Mouse (Mus musculus) heart, embryonic 16.5 days (tissue): ENCODE results near the gene 2900026A02Rik. TPM values are rescaled to one million over a fixed set of nuclear protein-coding genes. Genes with fewer than 3 reads are reported as not detected.
A peak's percentile ranks its signal among the peaks of the same experiment; 100 is the strongest.

Source experiments
- ATAC-seq: fragments of 200-750 bp; cut with Nextera tagmentation; replicated peaks from 2 replicates; pipeline ENCODE4 v1.8.0; 2017; ENCODE audit warnings: moderate number of reproducible peaks; ENCODE audit not compliant: insufficient read depth, low FRiP score; ENCODE audit errors: extremely low read depth
- H3K27ac ChIP-seq: fragments of 300-500 bp; sonication (generic); 2 replicates; pipeline ENCODE4 v1.5.1; 2014; ENCODE audit warnings: mild to moderate bottlenecking, low read length, control low read depth, moderate library complexity
- H3K27me3 ChIP-seq: fragments of 300-500 bp; sonication (generic); 2 replicates; pipeline ENCODE4 v1.6.1; 2014; ENCODE audit warnings: low read length, mixed read lengths; ENCODE audit not compliant: control insufficient read depth, insufficient read depth
- H3K36me3 ChIP-seq: fragments of 300-500 bp; sonication (generic); 2 replicates; pipeline ENCODE4 v1.6.1; 2014; ENCODE audit not compliant: control insufficient read depth, insufficient read depth
- H3K4me1 ChIP-seq: fragments of 300-500 bp; sonication (generic); 2 replicates; pipeline ENCODE4 v1.6.1; 2014; ENCODE audit warnings: low read length, mixed read lengths; ENCODE audit not compliant: control insufficient read depth, insufficient read depth
- H3K4me2 ChIP-seq: fragments of 300-500 bp; sonication (generic); 2 replicates; pipeline ENCODE4 v1.6.1; 2014; ENCODE audit warnings: low read depth, mild to moderate bottlenecking, control low read depth, low read length
- H3K4me3 ChIP-seq: fragments of 300-500 bp; sonication (generic); 2 replicates; pipeline ENCODE4 v1.5.1; 2014; ENCODE audit warnings: mild to moderate bottlenecking, control low read depth, low read length
- H3K9ac ChIP-seq: fragments of 300-500 bp; sonication (generic); 2 replicates; pipeline ENCODE4 v1.6.1; 2014; ENCODE audit warnings: low read length, control low read depth
- H3K9me3 ChIP-seq: fragments of 300-500 bp; sonication (generic); replicated peaks from 2 replicates; pipeline ENCODE4 v1.6.1; 2016; ENCODE audit warnings: low read length; ENCODE audit not compliant: control insufficient read depth
- WGBS: fragments of 180-500 bp; shearing (Covaris S2); extraction: QIAGEN DNeasy Blood & Tissue Kit; methylation state at CpG from one replicate; pipeline ENCODE4 v1.1.7; 2014; 5-methylcytosine and 5-hydroxymethylcytosine counted together
- polyA plus RNA-seq: library from polyadenylated mRNA; unstranded; fragments of >200 nt; fragmentation: Nextera tagmentation; extraction: Ambion mirVana; gene quantifications from 2 replicates; pipeline ENCODE4 v1.2.1, GENCODE M21; 2015

Gene 2900026A02Rik
- polyA plus RNA-seq, 1 experiment from 2014 or later: 14.9 TPM

DNA sequence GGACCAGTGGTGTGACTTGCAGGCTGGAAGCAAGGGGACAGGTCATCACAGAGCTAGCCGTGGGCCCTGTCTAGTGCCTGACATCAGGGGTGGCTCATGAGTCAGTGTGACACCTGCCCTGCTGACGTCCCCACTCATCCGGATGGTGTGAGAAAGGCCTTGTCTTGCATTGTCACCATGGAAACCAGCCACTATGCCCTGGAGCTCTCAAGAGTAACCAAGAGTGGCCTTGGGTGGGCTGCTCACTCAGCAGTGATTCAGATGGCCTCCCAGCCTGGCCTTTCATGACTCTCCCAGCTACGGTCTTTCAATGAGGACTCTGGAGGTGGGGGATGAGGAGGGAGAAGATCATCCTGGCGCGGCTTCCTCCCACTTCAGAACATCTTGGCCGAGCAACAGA, 118.6 kb downstream of the 2900026A02Rik start:
- Histone ChIP-seq H3K9me3 (no peaks in the 10 kb centered on the region), H3K36me3 (peaks cover 6% of the 10 kb centered on the region; the same call in 1 of the 2 replicates), H3K4me3 (no peak overlapping the region), H3K9ac (no peak overlapping the region), H3K4me1 (peaks cover 27% of the 10 kb centered on the region), H3K27ac (no peak overlapping the region), H3K27me3 (no peaks in the 10 kb centered on the region), H3K4me2 (no peak overlapping the region)
- WGBS: 65% methylated on average over 7 of the region's 7 CpGs
- ATAC-seq: no peak

DNA sequence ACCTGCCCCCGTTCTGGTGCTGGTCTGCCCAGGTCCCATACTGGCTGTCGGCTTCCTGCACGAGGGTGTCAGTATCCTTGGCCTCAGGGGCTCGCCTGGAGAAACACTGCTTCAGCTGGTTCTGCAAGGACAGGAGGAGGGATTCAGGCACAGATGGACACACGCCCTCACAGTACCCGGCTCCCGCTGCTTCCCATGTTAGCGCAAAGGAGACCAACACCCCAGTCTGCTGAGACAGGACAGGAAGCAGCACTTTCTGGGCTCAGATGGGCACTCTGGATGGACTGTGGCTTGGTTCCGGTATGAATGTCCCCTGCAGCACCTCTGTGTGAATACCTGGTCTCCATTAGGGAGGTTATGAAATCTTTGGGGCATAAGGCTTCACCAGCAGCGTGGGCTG, 119.6 kb downstream of the 2900026A02Rik start:
- Histone ChIP-seq H3K4me1 (peaks cover 18% of the 10 kb centered on the region), H3K4me2 (no peak overlapping the region), H3K36me3 (peaks cover 12% of the 10 kb centered on the region), H3K4me3 (no peak overlapping the region), H3K27me3 (no peaks in the 10 kb centered on the region), H3K9ac (no peak overlapping the region), H3K27ac (0 out of 2 replicates have a peak overlapping the region, but pooled peaks have one; percentile 8), H3K9me3 (no peaks in the 10 kb centered on the region)
- 86% methylated on average over 10 of the region's 10 CpGs for WGBS
- ATAC-seq: no peak

DNA sequence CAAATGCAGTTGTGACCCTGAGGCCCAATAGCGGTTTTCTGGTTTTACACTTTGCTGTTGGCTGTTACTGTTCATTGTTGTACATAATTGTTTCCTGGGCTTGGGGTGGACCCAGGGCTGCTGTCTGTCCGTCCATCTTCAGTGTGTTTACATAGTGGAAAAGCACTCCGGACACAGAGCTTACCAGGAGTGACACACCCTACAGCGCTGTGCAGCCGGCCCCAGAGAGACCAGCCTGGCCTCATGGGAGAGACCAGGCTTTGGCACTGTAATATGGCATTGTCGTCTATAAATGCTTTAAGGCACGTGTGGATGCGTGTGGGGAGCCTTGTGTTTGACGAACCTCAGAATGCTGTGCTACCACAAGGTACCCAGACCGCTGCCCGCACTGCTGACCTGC, 120.6 kb downstream of the 2900026A02Rik start:
- Histone ChIP-seq H3K36me3 (peaks cover 16% of the 10 kb centered on the region), H3K4me2 (no peak overlapping the region), H3K27me3 (no peaks in the 10 kb centered on the region), H3K4me3 (no peak overlapping the region), H3K4me1 (peaks cover 18% of the 10 kb centered on the region), H3K9me3 (no peaks in the 10 kb centered on the region), H3K27ac (no peak overlapping the region), H3K9ac (no peak overlapping the region)
- 80% methylated on average over 11 of the region's 11 CpGs for WGBS
- ATAC-seq: no peak

DNA sequence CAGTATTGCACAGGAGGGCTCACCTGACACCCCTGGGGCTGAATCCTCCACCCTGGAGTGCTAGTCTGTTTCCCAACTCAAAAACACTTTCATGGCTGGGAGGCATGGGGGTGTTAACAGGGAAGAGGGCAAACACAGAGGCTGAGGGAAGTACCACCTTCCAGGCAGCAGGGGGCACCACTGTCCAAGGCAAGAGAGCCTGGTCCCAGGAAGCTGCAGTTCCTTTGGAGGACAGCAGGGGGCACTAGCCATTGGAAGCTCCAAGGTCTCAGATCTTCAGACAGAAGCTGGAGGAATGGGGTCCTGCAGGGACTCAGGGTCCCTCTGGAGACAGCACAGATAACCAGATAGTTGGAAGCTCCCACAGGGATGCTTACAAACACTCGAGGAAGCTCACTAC, 121.5 kb downstream of the 2900026A02Rik start:
- H3K9me3 ChIP-seq: no peaks in the 10 kb centered on the region
- WGBS: 24% methylated on average over 1 of the region's 1 CpGs
- ATAC-seq: peak; percentile 10
- H3K9ac ChIP-seq: no peak overlapping the region
- H3K4me3 ChIP-seq: no peak overlapping the region
- H3K27ac ChIP-seq: no peak overlapping the region
- peaks cover 18% of the 10 kb centered on the region for H3K4me1 ChIP-seq
- H3K4me2 ChIP-seq: no peak overlapping the region
- no peaks in the 10 kb centered on the region for H3K27me3 ChIP-seq
- peaks cover 23% of the 10 kb centered on the region for H3K36me3 ChIP-seq

DNA sequence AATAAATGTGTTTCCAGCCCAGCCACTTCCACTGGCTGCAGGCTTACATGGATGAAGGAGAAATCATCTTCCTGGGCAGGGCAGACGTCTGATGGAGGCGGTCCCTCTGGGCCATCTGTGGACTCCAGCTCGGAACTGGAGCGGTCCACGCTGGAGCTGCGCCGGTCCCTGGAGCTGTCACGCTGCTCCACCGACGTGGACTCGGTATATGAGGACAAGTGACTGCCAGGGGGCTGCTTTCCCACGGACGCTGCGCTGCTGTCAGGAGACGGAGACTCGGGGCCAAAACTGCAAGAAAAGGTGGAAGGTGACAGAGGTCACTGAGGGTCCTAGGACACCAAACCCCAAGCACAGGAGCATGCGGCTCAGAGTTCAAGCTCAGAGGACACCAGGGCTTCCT, 123.5 kb downstream of the 2900026A02Rik start:
- H3K4me2 ChIP-seq: no peak overlapping the region
- peaks cover 37% of the 10 kb centered on the region for H3K36me3 ChIP-seq
- peaks cover 8% of the 10 kb centered on the region for H3K4me1 ChIP-seq
- no peaks in the 10 kb centered on the region for H3K9me3 ChIP-seq
- no peak overlapping the region for H3K4me3 ChIP-seq
- no peak for ATAC-seq
- no peak overlapping the region for H3K9ac ChIP-seq
- H3K27me3 ChIP-seq: no peaks in the 10 kb centered on the region
- no peak overlapping the region for H3K27ac ChIP-seq
- WGBS: 89% methylated on average over 17 of the region's 17 CpGs

DNA sequence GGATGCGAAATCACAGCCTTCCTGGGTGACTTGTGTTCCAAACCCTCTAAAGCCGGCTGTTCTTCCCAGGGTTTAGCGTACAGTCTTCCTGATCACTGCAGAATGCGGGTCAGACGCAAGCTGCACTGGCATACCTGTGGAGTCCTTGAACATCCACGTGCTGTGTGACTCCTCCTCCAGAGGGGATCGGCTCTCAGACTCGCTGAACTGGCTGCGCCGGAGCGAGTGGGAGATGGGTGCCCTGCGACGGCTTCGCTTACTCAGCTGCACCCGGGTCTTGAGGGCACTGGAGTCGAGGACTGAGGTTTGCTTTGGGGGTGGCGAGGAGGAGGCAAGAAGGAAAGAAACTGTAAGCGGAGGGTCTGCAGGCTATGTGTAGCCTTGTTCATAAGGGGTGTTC, 125.6 kb downstream of the 2900026A02Rik start:
- H3K9ac ChIP-seq: no peak overlapping the region
- no peak overlapping the region for H3K4me3 ChIP-seq
- no peak overlapping the region for H3K27ac ChIP-seq
- no peaks in the 10 kb centered on the region for H3K9me3 ChIP-seq
- WGBS: 88% methylated on average over 18 of the region's 18 CpGs
- no peak overlapping the region for H3K4me2 ChIP-seq
- peaks cover 52% of the 10 kb centered on the region for H3K36me3 ChIP-seq
- H3K27me3 ChIP-seq: no peaks in the 10 kb centered on the region
- ATAC-seq: no peak
- H3K4me1 ChIP-seq: no peaks in the 10 kb centered on the region

DNA sequence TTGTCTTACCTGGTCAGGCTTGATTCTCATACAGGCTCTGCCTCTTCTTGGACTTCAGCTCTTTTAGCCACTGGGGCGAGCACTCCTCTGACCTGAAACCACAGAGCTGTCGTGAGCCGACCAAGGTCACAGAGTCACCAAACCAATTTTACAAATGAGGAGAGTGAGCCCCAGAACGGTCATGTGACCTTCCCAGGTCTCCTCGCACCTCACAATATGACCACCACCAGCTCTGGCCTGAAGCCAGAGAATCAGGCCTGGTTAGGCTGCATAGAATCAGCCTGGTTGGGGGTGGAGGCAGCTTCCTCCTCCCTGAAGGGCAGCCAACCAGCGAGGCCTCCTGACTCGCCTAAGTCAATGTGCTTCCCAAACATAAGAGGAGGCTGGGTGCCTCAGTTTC, 128.6 kb downstream of the 2900026A02Rik start:
- Histone ChIP-seq H3K36me3 (peaks cover 59% of the 10 kb centered on the region), H3K4me3 (no peak overlapping the region), H3K27ac (no peak overlapping the region), H3K27me3 (no peaks in the 10 kb centered on the region), H3K4me1 (no peaks in the 10 kb centered on the region), H3K4me2 (no peak overlapping the region), H3K9me3 (no peaks in the 10 kb centered on the region), H3K9ac (no peak overlapping the region)
- WGBS: 59% methylated on average over 7 of the region's 7 CpGs
- ATAC-seq: no peak

DNA sequence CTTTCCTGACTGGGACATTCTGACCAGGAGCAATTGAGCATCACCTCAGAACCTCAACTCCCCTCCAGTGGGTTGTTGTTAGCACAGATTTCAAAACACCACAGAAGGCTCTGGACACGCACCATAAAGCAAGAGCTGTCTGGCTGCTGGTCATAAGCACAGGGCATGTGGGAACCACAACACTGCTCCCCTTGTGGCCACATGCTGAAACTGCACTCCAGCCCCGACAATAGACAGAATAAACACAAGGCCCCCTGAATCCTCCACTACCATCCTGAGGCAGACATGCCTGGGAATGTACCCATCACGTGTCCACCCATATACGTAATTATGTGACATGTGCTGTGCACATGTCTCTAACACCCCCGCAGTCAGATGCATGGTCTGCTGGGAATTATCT, 129.9 kb downstream of the 2900026A02Rik start:
- H3K27me3 ChIP-seq: no peaks in the 10 kb centered on the region
- no peaks in the 10 kb centered on the region for H3K4me1 ChIP-seq
- peak; percentile 34; the same call in 1 of the 2 replicates for ATAC-seq
- no peak overlapping the region for H3K9ac ChIP-seq
- H3K9me3 ChIP-seq: no peaks in the 10 kb centered on the region
- peaks cover 50% of the 10 kb centered on the region for H3K36me3 ChIP-seq
- no peak overlapping the region for H3K4me3 ChIP-seq
- 54% methylated on average over 5 of the region's 5 CpGs for WGBS
- H3K27ac ChIP-seq: no peak overlapping the region
- H3K4me2 ChIP-seq: no peak overlapping the region

DNA sequence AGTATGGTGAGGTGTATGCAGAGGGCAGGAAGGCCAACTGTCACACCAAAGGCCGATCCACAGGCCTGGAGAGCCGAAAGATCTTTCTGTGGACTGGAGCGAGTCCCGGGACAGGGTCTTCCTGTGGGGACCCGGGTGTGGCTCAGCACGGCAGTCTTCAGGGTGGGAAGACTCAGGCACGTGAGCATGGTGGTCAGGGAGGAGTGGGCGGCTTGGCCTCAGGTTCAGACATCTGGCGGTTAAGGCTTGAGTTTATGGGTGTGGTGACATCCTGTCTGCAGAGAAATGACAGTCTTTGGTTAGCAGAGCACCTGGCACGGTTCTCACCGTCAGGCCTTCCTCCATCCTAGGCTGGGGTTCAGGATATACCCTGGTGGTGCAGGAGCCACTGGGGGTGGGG, 130.3 kb downstream of the 2900026A02Rik start:
- Histone ChIP-seq H3K36me3 (peaks cover 50% of the 10 kb centered on the region), H3K9ac (no peak overlapping the region), H3K4me1 (no peaks in the 10 kb centered on the region), H3K27ac (no peak overlapping the region), H3K4me3 (no peak overlapping the region), H3K9me3 (no peaks in the 10 kb centered on the region), H3K4me2 (no peak overlapping the region), H3K27me3 (no peaks in the 10 kb centered on the region)
- WGBS: 88% methylated on average over 11 of the region's 11 CpGs
- no peak for ATAC-seq
